Mouse (Mus musculus) midbrain, embryonic 15.5 days (tissue): ENCODE measurements around the gene Fam83e. TPM values are rescaled to one million over a fixed set of nuclear protein-coding genes. Genes with fewer than 3 reads are reported as not detected.
A peak's percentile ranks its signal among the peaks of the same experiment; 100 is the strongest.

ENCODE experiments used
- ATAC-seq: fragments of 200-750 bp; cut with Nextera tagmentation; replicated peaks from 2 replicates; pipeline ENCODE4 v1.8.0; 2017; ENCODE audit warnings: moderate TSS enrichment
- H3K27ac ChIP-seq: fragments of 300-500 bp; sonication (generic); 2 replicates; pipeline ENCODE4 v1.5.1; 2015; ENCODE audit warnings: mild to moderate bottlenecking, inconsistent platforms
- H3K27me3 ChIP-seq: fragments of 300-500 bp; sonication (generic); replicated peaks from 2 replicates; pipeline ENCODE4 v1.6.1; 2015; ENCODE audit warnings: inconsistent platforms
- H3K36me3 ChIP-seq: fragments of 300-500 bp; sonication (generic); replicated peaks from 2 replicates; pipeline ENCODE4 v1.6.1; 2015; ENCODE audit warnings: inconsistent platforms
- H3K4me1 ChIP-seq: fragments of 300-500 bp; sonication (generic); 2 replicates; pipeline ENCODE4 v1.6.1; 2015; ENCODE audit warnings: inconsistent platforms
- H3K4me2 ChIP-seq: fragments of 300-500 bp; sonication (generic); 2 replicates; pipeline ENCODE4 v1.6.1; 2015; ENCODE audit warnings: inconsistent platforms, mild to moderate bottlenecking, moderate library complexity
- H3K4me3 ChIP-seq: fragments of 300-500 bp; sonication (generic); 2 replicates; pipeline ENCODE4 v1.5.1; 2015; ENCODE audit warnings: mild to moderate bottlenecking, inconsistent platforms
- H3K9ac ChIP-seq: fragments of 300-500 bp; sonication (generic); 2 replicates; pipeline ENCODE4 v1.6.1; 2015; ENCODE audit warnings: mild to moderate bottlenecking, inconsistent platforms
- H3K9me3 ChIP-seq: fragments of 300-500 bp; sonication (generic); 2 replicates; pipeline ENCODE4 v1.6.1; 2016; ENCODE audit warnings: inconsistent platforms
- WGBS: fragments of 180-500 bp; shearing (Covaris S2); methylation state at CpG from one replicate; pipeline ENCODE4 v1.1.7; 2015; ENCODE audit warnings: mixed read lengths; 5-methylcytosine and 5-hydroxymethylcytosine counted together
- polyA plus RNA-seq: library from polyadenylated mRNA; unstranded; fragments of >200 nt; fragmentation: Nextera tagmentation; extraction: Ambion mirVana; gene quantifications from 2 replicates; pipeline ENCODE4 v1.2.1, GENCODE M21; 2015

Gene Fam83e
- polyA plus RNA-seq, 1 experiment from 2014 or later: 0.74 TPM

- no peak overlapping the region for H3K4me3 ChIP-seq
Measured at GRCm38 (mm10) chr7:45755703-45756102, 34.7 kb downstream of the Fam83e start.

DNA sequence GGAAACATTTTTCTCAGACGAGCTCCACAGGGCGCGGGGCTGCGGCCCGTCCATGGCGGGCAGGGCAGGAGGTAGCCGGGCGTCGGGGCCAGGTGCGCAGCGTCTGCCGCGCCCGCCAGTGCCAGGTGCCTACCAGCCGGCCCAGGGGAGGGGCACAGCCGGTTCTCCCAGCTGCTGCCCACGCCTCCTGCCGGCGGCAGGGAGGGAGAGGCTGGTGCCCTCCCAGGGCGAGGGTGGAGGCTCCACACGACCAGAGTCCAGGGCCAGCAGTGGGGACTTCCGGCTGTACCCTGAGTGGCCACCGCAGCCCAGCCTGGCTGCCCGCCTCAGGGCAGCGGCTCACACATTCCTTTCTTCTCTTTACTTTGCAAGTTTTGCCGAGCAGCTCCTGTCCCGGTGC is 38.4 kb downstream of the Fam83e start:
- Histone ChIP-seq H3K27ac (no peak overlapping the region), H3K4me1 (no peaks in the 10 kb centered on the region), H3K9ac (no peak overlapping the region), H3K36me3 (no peaks in the 10 kb centered on the region), H3K4me2 (peak overlapping the region; percentile 18), H3K4me3 (no peak overlapping the region), H3K9me3 (no peaks in the 10 kb centered on the region), H3K27me3 (peaks cover 23% of the 10 kb centered on the region)
- 11% methylated on average over 24 of the region's 27 CpGs for WGBS
- no peak for ATAC-seq

More at GRCm38 (mm10) chr7:45755703-45756102, 34.7 kb downstream of the Fam83e start:
- no peak overlapping the region for H3K4me2 ChIP-seq
- ATAC-seq: no peak
- no peaks in the 10 kb centered on the region for H3K4me1 ChIP-seq
- H3K27ac ChIP-seq: no peak overlapping the region
- WGBS: 63% methylated on average over 6 of the region's 6 CpGs
- H3K27me3 ChIP-seq: peaks cover 23% of the 10 kb centered on the region
- H3K36me3 ChIP-seq: no peaks in the 10 kb centered on the region
- no peak overlapping the region for H3K9ac ChIP-seq
- H3K9me3 ChIP-seq: no peaks in the 10 kb centered on the region

- no peak overlapping the region for H3K4me2 ChIP-seq
- no peaks in the 10 kb centered on the region for H3K36me3 ChIP-seq
- no peaks in the 10 kb centered on the region for H3K9me3 ChIP-seq
- 51% methylated on average over 5 of the region's 5 CpGs for WGBS
- ATAC-seq: no peak
- peaks cover 23% of the 10 kb centered on the region for H3K27me3 ChIP-seq
- no peaks in the 10 kb centered on the region for H3K4me1 ChIP-seq
- no peak overlapping the region for H3K27ac ChIP-seq
- no peak overlapping the region for H3K9ac ChIP-seq
- no peak overlapping the region for H3K4me3 ChIP-seq
Measured at GRCm38 (mm10) chr7:45760151-45760550, 39.1 kb downstream of the Fam83e start.

GRCm38 (mm10) chr7:45765995-45766394 is 45.0 kb downstream of the Fam83e start:
- Histone ChIP-seq H3K27ac (no peak overlapping the region), H3K9ac (no peak overlapping the region), H3K4me1 (no peaks in the 10 kb centered on the region), H3K36me3 (no peaks in the 10 kb centered on the region), H3K4me2 (no peak overlapping the region), H3K9me3 (no peaks in the 10 kb centered on the region), H3K27me3 (no peaks in the 10 kb centered on the region), H3K4me3 (no peak overlapping the region)
- 66% methylated on average over 8 of the region's 8 CpGs for WGBS
- no peak for ATAC-seq

GRCm38 (mm10) chr7:45766764-45767163 is 45.8 kb downstream of the Fam83e start:
- no peak overlapping the region for H3K4me2 ChIP-seq
- WGBS: 59% methylated on average over 8 of the region's 8 CpGs
- H3K4me3 ChIP-seq: no peak overlapping the region
- ATAC-seq: no peak
- no peaks in the 10 kb centered on the region for H3K9me3 ChIP-seq
- no peak overlapping the region for H3K27ac ChIP-seq
- H3K27me3 ChIP-seq: no peaks in the 10 kb centered on the region
- H3K9ac ChIP-seq: no peak overlapping the region
- no peaks in the 10 kb centered on the region for H3K4me1 ChIP-seq
- no peaks in the 10 kb centered on the region for H3K36me3 ChIP-seq

DNA sequence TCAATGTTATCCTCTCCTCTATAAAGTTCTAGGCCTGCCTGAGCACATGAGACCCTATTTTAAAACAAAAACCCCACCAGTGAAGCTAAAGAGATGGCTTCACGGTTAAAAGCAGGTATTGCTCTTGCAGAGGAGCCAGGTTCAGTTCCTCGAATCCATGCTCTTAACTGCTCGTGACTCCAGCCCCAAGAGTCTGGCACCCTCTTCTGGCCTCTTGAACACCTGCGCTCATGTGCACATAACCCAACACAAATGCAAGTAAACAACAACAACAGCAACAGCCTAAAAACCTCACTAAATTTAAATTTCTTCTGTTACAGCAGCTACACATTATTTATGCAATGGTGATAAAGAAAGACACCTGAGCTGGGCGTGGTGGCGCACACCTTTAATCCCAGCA is 46.5 kb downstream of the Fam83e start:
- H3K36me3 ChIP-seq: no peaks in the 10 kb centered on the region
- ATAC-seq: no peak
- H3K27me3 ChIP-seq: no peaks in the 10 kb centered on the region
- H3K4me2 ChIP-seq: no peak overlapping the region
- no peaks in the 10 kb centered on the region for H3K9me3 ChIP-seq
- WGBS: 94% methylated on average over 6 of the region's 6 CpGs
- H3K4me3 ChIP-seq: no peak overlapping the region
- no peak overlapping the region for H3K9ac ChIP-seq
- no peaks in the 10 kb centered on the region for H3K4me1 ChIP-seq
- no peak overlapping the region for H3K27ac ChIP-seq

- Histone ChIP-seq H3K4me1 (no peaks in the 10 kb centered on the region), H3K27me3 (0 out of 2 replicates have a peak, but pooled peaks cover 3% of the 10 kb centered on the region), H3K9me3 (no peaks in the 10 kb centered on the region), H3K27ac (no peak overlapping the region), H3K36me3 (no peaks in the 10 kb centered on the region), H3K4me3 (no peak overlapping the region), H3K9ac (no peak overlapping the region), H3K4me2 (no peak overlapping the region)
- WGBS: 67% methylated on average over 8 of the region's 8 CpGs
- ATAC-seq: no peak
Measured at GRCm38 (mm10) chr7:45770427-45771082, 49.5 kb downstream of the Fam83e start.

DNA sequence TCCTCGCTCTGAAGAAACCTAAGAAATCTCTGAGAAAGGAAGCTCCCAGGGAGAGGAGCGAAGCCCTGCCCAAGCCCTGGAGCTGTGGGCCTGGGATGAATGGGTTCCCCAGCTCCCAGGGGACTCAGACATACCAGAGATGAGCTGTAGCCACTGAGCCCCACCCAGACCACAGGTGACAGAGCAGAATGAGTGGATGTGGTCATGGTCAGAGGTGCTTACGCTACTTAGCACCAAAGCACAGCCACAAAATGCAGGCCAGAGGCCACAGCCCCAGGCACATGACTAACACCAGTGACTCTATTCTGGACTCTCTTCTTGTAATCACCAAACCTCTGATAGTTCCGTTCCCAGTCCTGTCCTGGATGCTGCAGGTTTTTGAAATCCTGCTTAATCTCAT is 50.1 kb downstream of the Fam83e start:
- 65% methylated on average over 4 of the region's 4 CpGs for WGBS
- no peaks in the 10 kb centered on the region for H3K9me3 ChIP-seq
- ATAC-seq: no peak
- no peak overlapping the region for H3K27ac ChIP-seq
- H3K36me3 ChIP-seq: no peaks in the 10 kb centered on the region
- no peak overlapping the region for H3K4me2 ChIP-seq
- H3K4me3 ChIP-seq: no peak overlapping the region
- no peaks in the 10 kb centered on the region for H3K4me1 ChIP-seq
- H3K9ac ChIP-seq: no peak overlapping the region
- H3K27me3 ChIP-seq: 0 out of 2 replicates have a peak, but pooled peaks cover 3% of the 10 kb centered on the region

- Histone ChIP-seq H3K9me3 (no peaks in the 10 kb centered on the region), H3K27me3 (0 out of 2 replicates have a peak, but pooled peaks cover 3% of the 10 kb centered on the region), H3K9ac (no peak overlapping the region), H3K36me3 (no peaks in the 10 kb centered on the region), H3K4me3 (no peak overlapping the region), H3K27ac (no peak overlapping the region), H3K4me1 (no peaks in the 10 kb centered on the region), H3K4me2 (no peak overlapping the region)
- ATAC-seq: no peak
- WGBS: 82% methylated on average over 7 of the region's 7 CpGs
Measured at GRCm38 (mm10) chr7:45775237-45775636, 54.2 kb downstream of the Fam83e start.

Other genes with a start within 250 kb of the Fam83e start
- 0.08 and 0.23 TPM in 2 replicates for gene Tulp2, start 239.3 kb upstream of the Fam83e start, polyA plus RNA-seq
- gene Gm45808, start 234.4 kb upstream of the Fam83e start, polyA plus RNA-seq: not detected in 2 replicates
- 4.0 and 4.1 TPM in 2 replicates for gene Dhdh, start 232.4 kb upstream of the Fam83e start, polyA plus RNA-seq
- 118 and 121 TPM in 2 replicates for gene Nucb1, start 210.8 kb upstream of the Fam83e start, polyA plus RNA-seq
- 11.7 and 12.5 TPM in 2 replicates for gene Ppp1r15a, start 194.9 kb upstream of the Fam83e start, polyA plus RNA-seq
- gene Plekha4, start 194.9 kb upstream of the Fam83e start, polyA plus RNA-seq: 1.3 TPM in 2 replicates
- 0.37 TPM in 1 of 2 replicates, not detected in the other for gene Hsd17b14, start 166.3 kb upstream of the Fam83e start, polyA plus RNA-seq
- 23.8 and 27.1 TPM in 2 replicates for gene Bcat2, start 151.1 kb upstream of the Fam83e start, polyA plus RNA-seq
- gene Fgf21, start 105.7 kb upstream of the Fam83e start, polyA plus RNA-seq: not detected in 2 replicates
- not detected in 2 replicates for gene Fut1, start 103.9 kb upstream of the Fam83e start, polyA plus RNA-seq
- not detected in 2 replicates for gene Izumo1, start 99.4 kb upstream of the Fam83e start, polyA plus RNA-seq
- 21.8 and 23.1 TPM in 2 replicates for gene Rasip1, start 93.7 kb upstream of the Fam83e start, polyA plus RNA-seq
- gene Mamstr, start 81.2 kb upstream of the Fam83e start, polyA plus RNA-seq: 3.6 and 3.8 TPM in 2 replicates
- 0.05 and 0.18 TPM in 2 replicates for gene Fut2, start 54.8 kb upstream of the Fam83e start, polyA plus RNA-seq
- gene Ntn5, start 37.2 kb upstream of the Fam83e start, polyA plus RNA-seq: 0.88 and 1.3 TPM in 2 replicates
- 0.34 and 0.36 TPM in 2 replicates for gene Sec1, start 26.8 kb upstream of the Fam83e start, polyA plus RNA-seq
- 70.7 and 73.8 TPM in 2 replicates for gene Car11, start 21.4 kb upstream of the Fam83e start, polyA plus RNA-seq
- 3.3 and 3.8 TPM in 2 replicates for gene Dbp, start 16.1 kb upstream of the Fam83e start, polyA plus RNA-seq
- gene Rpl18, start 5.8 kb upstream of the Fam83e start, polyA plus RNA-seq: 537 and 538 TPM in 2 replicates
- 24.5 and 26.4 TPM in 2 replicates for gene Sphk2, start 3.2 kb upstream of the Fam83e start, polyA plus RNA-seq
- gene Spaca4, start 4.6 kb downstream of the Fam83e start, polyA plus RNA-seq: not detected in 2 replicates
- 29.8 and 34.8 TPM in 2 replicates for gene Lmtk3, start 62.5 kb downstream of the Fam83e start, polyA plus RNA-seq
- gene Sult2b1, start 63.5 kb downstream of the Fam83e start, polyA plus RNA-seq: 8.3 and 9.7 TPM in 2 replicates
- gene Cyth2, start 93.4 kb downstream of the Fam83e start, polyA plus RNA-seq: 329 and 334 TPM in 2 replicates
- gene Kcnj14, start 103.6 kb downstream of the Fam83e start, polyA plus RNA-seq: 1.1 TPM in 2 replicates
- 40.5 and 44.2 TPM in 2 replicates for gene Grwd1, start 109.7 kb downstream of the Fam83e start, polyA plus RNA-seq
- gene Kdelr1, start 151.6 kb downstream of the Fam83e start, polyA plus RNA-seq: 53.0 and 54.9 TPM in 2 replicates
- 2.7 and 3.9 TPM in 2 replicates for gene Grin2d, start 157.2 kb downstream of the Fam83e start, polyA plus RNA-seq
- 0.22 TPM in 1 of 2 replicates, not detected in the other for gene Syngr4, start 175.5 kb downstream of the Fam83e start, polyA plus RNA-seq
- gene Tmem143, start 175.7 kb downstream of the Fam83e start, polyA plus RNA-seq: 7.7 and 10.2 TPM in 2 replicates
- gene Emp3, start 200.2 kb downstream of the Fam83e start, polyA plus RNA-seq: 35.2 and 40.3 TPM in 2 replicates
- 6.0 TPM in 2 replicates for gene Ccdc114, start 202.9 kb downstream of the Fam83e start, polyA plus RNA-seq